Mouse (Mus musculus): Measurements from ENCODE around the gene Hinfp. TPM values are rescaled to one million over a fixed set of nuclear protein-coding genes. Genes with fewer than 3 reads are reported as not detected.

Hinfp gene
- polyA plus RNA-seq, 1 experiment: 6.5 TPM

GRCm38 (mm10) chr9:44335331-44336092 is 30.0 kb upstream of the Hinfp start:
- Histone ChIP-seq H3K79me2 (ENCODE audit: control insufficient read depth, insufficient read depth) (peaks cover 23% of the 10 kb centered on the region), H3K27me3 (ENCODE audit: control insufficient read depth, insufficient read depth, insufficient read length) (no peaks in the 10 kb centered on the region), H3K36me3 (ENCODE audit: control insufficient read depth, insufficient read depth) (peaks cover 42% of the 10 kb centered on the region), H3K4me2 (ENCODE audit: low read depth) (peak overlapping the region; percentile 80), H3ac (ENCODE audit: control insufficient read depth, insufficient read length) (peak overlapping the region; percentile 86), H3K4me3 (peak overlapping the region; percentile 76)
- no peak for TF ChIP-seq CEBPB (IDR thresholded peaks at IDR 0.05; ENCODE audit: insufficient read depth, poor library complexity, severe bottlenecking)
- peak in 1 of 3 experiments; percentile 26 for TF ChIP-seq MYOG (IDR thresholded peaks at IDR 0.05; ENCODE audit: control insufficient read depth in 1 of 3, insufficient read depth in 1 of 3, insufficient read length in 2 of 3, low read depth in 2 of 3)
- TF ChIP-seq POLR2AphosphoS2 (IDR thresholded peaks at IDR 0.05; ENCODE audit: insufficient read length, low read depth): peak; percentile 67
- no peak for TF ChIP-seq TCF12 (IDR thresholded peaks at IDR 0.05; ENCODE audit: insufficient read depth, poor library complexity, severe bottlenecking)
- TF ChIP-seq REST (IDR thresholded peaks at IDR 0.05; ENCODE audit: insufficient read depth, insufficient read length): no peak
- no peak for TF ChIP-seq POLR2A (IDR thresholded peaks at IDR 0.05; ENCODE audit: insufficient read length, low read depth)

GRCm38 (mm10) chr9:44334396-44335330 is 29.2 kb upstream of the Hinfp start, which contains the start of gene H2afx:
Gene H2afx, plus strand, starts transcription at chr9:44334694.
- peak within 1 kb of the TSS; percentile 76 for H3K4me3 ChIP-seq
- H3ac ChIP-seq (ENCODE audit: control insufficient read depth, insufficient read length): peak within 1 kb of the TSS; percentile 86
- H3K27me3 ChIP-seq (ENCODE audit: control insufficient read depth, insufficient read depth, insufficient read length): no peaks in the 10 kb centered on the region
- TF ChIP-seq TCF3 (IDR thresholded peaks at IDR 0.05; ENCODE audit: insufficient read length, low read depth): no peak
- peak; percentile 94 for TF ChIP-seq POLR2AphosphoS2 (IDR thresholded peaks at IDR 0.05; ENCODE audit: insufficient read length, low read depth)
- TF ChIP-seq REST (IDR thresholded peaks at IDR 0.05; ENCODE audit: insufficient read depth, insufficient read length): peak; percentile 51
- no peak for TF ChIP-seq USF1 (IDR thresholded peaks at IDR 0.05; ENCODE audit: low read depth)
- TF ChIP-seq TCF12 (IDR thresholded peaks at IDR 0.05; ENCODE audit: insufficient read depth, poor library complexity, severe bottlenecking): no peak
- peak in 1 of 3 experiments; percentile 17 for TF ChIP-seq MYOD1 (IDR thresholded peaks at IDR 0.05; ENCODE audit: control insufficient read depth in 1 of 3, insufficient read length in 2 of 3, low read depth in 2 of 3)
- TF ChIP-seq E2F4 (IDR thresholded peaks at IDR 0.05; ENCODE audit: insufficient read depth): peak; percentile 100
- no peak for TF ChIP-seq SRF (IDR thresholded peaks at IDR 0.05; ENCODE audit: control insufficient read depth, insufficient read length, low read depth)
- TF ChIP-seq MYOG (IDR thresholded peaks at IDR 0.05; ENCODE audit: control insufficient read depth in 1 of 3, insufficient read depth in 1 of 3, insufficient read length in 2 of 3, low read depth in 2 of 3): peak in 2 of 3 experiments; percentile 3 to 19
- no peak for TF ChIP-seq MAX (IDR thresholded peaks at IDR 0.05; ENCODE audit: low read depth)
- TF ChIP-seq POLR2A (IDR thresholded peaks at IDR 0.05; ENCODE audit: insufficient read length, low read depth): peak; percentile 88
- no peak for TF ChIP-seq CEBPB (IDR thresholded peaks at IDR 0.05; ENCODE audit: insufficient read depth, poor library complexity, severe bottlenecking)
- peaks cover 42% of the 10 kb centered on the region for H3K36me3 ChIP-seq (ENCODE audit: control insufficient read depth, insufficient read depth)
- peak within 1 kb of the TSS; percentile 80 for H3K4me2 ChIP-seq (ENCODE audit: low read depth)
- peaks cover 23% of the 10 kb centered on the region for H3K79me2 ChIP-seq (ENCODE audit: control insufficient read depth, insufficient read depth)

GRCm38 (mm10) chr9:44332918-44333638 is 27.6 kb upstream of the Hinfp start:
- H3K4me2 ChIP-seq (ENCODE audit: low read depth): no peak overlapping the region
- H3K36me3 ChIP-seq (ENCODE audit: control insufficient read depth, insufficient read depth): peaks cover 48% of the 10 kb centered on the region
- peaks cover 27% of the 10 kb centered on the region for H3K79me2 ChIP-seq (ENCODE audit: control insufficient read depth, insufficient read depth)
- H3K27me3 ChIP-seq (ENCODE audit: control insufficient read depth, insufficient read depth, insufficient read length): no peaks in the 10 kb centered on the region
- TF ChIP-seq MYOG (IDR thresholded peaks at IDR 0.05; ENCODE audit: control insufficient read depth in 1 of 3, insufficient read depth in 1 of 3, insufficient read length in 2 of 3, low read depth in 2 of 3) (no peak), MYOD1 (IDR thresholded peaks at IDR 0.05; ENCODE audit: control insufficient read depth in 1 of 3, insufficient read length in 2 of 3, low read depth in 2 of 3) (no peak), POLR2A (IDR thresholded peaks at IDR 0.05; ENCODE audit: insufficient read length, low read depth) (no peak), TCF12 (IDR thresholded peaks at IDR 0.05; ENCODE audit: insufficient read depth, poor library complexity, severe bottlenecking) (no peak), TCF3 (IDR thresholded peaks at IDR 0.05; ENCODE audit: insufficient read length, low read depth) (no peak), CEBPB (IDR thresholded peaks at IDR 0.05; ENCODE audit: insufficient read depth, poor library complexity, severe bottlenecking) (no peak), USF1 (IDR thresholded peaks at IDR 0.05; ENCODE audit: low read depth) (no peak), SRF (IDR thresholded peaks at IDR 0.05; ENCODE audit: control insufficient read depth, insufficient read length, low read depth) (no peak), POLR2AphosphoS2 (IDR thresholded peaks at IDR 0.05; ENCODE audit: insufficient read length, low read depth) (no peak), MAX (IDR thresholded peaks at IDR 0.05; ENCODE audit: low read depth) (no peak), E2F4 (IDR thresholded peaks at IDR 0.05; ENCODE audit: insufficient read depth) (no peak), REST (IDR thresholded peaks at IDR 0.05; ENCODE audit: insufficient read depth, insufficient read length) (no peak)
- H3ac ChIP-seq (ENCODE audit: control insufficient read depth, insufficient read length): no peak overlapping the region
- no peak overlapping the region for H3K4me3 ChIP-seq

GRCm38 (mm10) chr9:44330736-44331135 is 25.3 kb upstream of the Hinfp start:
- H3ac ChIP-seq (ENCODE audit: control insufficient read depth, insufficient read length): no peak overlapping the region
- TF ChIP-seq USF1 (IDR thresholded peaks at IDR 0.05; ENCODE audit: low read depth): no peak
- TF ChIP-seq E2F4 (IDR thresholded peaks at IDR 0.05; ENCODE audit: insufficient read depth): no peak
- TF ChIP-seq REST (IDR thresholded peaks at IDR 0.05; ENCODE audit: insufficient read depth, insufficient read length): no peak
- no peak for TF ChIP-seq MYOD1 (IDR thresholded peaks at IDR 0.05; ENCODE audit: control insufficient read depth in 1 of 3, insufficient read length in 2 of 3, low read depth in 2 of 3)
- TF ChIP-seq CEBPB (IDR thresholded peaks at IDR 0.05; ENCODE audit: insufficient read depth, poor library complexity, severe bottlenecking): no peak
- TF ChIP-seq POLR2AphosphoS2 (IDR thresholded peaks at IDR 0.05; ENCODE audit: insufficient read length, low read depth): no peak
- TF ChIP-seq TCF12 (IDR thresholded peaks at IDR 0.05; ENCODE audit: insufficient read depth, poor library complexity, severe bottlenecking): no peak
- no peak for TF ChIP-seq TCF3 (IDR thresholded peaks at IDR 0.05; ENCODE audit: insufficient read length, low read depth)
- no peak for TF ChIP-seq MAX (IDR thresholded peaks at IDR 0.05; ENCODE audit: low read depth)
- TF ChIP-seq MYOG (IDR thresholded peaks at IDR 0.05; ENCODE audit: control insufficient read depth in 1 of 3, insufficient read depth in 1 of 3, insufficient read length in 2 of 3, low read depth in 2 of 3): no peak
- no peak for TF ChIP-seq POLR2A (IDR thresholded peaks at IDR 0.05; ENCODE audit: insufficient read length, low read depth)
- TF ChIP-seq SRF (IDR thresholded peaks at IDR 0.05; ENCODE audit: control insufficient read depth, insufficient read length, low read depth): no peak
- peaks cover 37% of the 10 kb centered on the region for H3K36me3 ChIP-seq (ENCODE audit: control insufficient read depth, insufficient read depth)
- H3K79me2 ChIP-seq (ENCODE audit: control insufficient read depth, insufficient read depth): peaks cover 18% of the 10 kb centered on the region
- no peaks in the 10 kb centered on the region for H3K27me3 ChIP-seq (ENCODE audit: control insufficient read depth, insufficient read depth, insufficient read length)
- H3K4me3 ChIP-seq: no peak overlapping the region
- H3K4me2 ChIP-seq (ENCODE audit: low read depth): no peak overlapping the region

Data from myocyte (in vitro differentiated cells).